Mouse (Mus musculus) natural killer cell, adult 2 months (primary cell): ENCODE results near the gene Rbms1.

Source experiments
- DNase-seq, 2 experiments: peaks; one replicate each; pipeline ENCODE4 v3.0.0; 2022; ENCODE audit warnings: low spot score in 2 of 2

The Rbms1 gene

DNA sequence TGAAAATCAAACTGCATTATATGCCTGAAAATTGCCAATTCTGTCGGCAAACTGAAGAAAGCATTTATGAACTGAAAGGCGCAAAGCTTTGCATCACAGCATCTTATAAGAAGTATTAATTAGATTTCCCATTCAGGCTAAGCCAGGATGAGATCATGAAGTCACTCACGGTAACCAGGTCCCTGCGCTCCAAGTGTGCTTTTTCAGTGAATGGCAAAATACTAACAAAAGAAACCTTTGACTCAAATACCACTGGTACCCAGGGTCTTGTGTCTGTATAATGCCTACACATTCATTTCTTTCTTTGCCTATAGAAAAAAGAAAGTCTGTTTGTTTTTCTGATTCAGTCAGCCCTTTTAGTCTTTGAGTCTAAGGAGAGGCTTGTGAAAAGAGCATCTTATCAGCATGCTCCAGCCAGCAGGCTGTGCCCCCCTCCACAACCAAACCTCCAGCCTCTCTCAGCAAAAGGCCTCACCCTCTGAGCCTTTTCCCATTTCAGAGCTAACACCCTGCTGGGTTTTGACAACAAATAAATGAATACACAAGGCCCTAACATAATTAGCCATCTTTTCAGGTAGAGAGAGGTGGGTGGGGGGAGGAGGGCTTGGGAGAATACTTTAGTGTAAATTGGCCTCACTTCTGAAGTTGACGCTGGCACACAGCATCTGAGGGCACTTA lies 83.7 kb downstream of the Rbms1 start:
- DNase-seq: no peak

DNA sequence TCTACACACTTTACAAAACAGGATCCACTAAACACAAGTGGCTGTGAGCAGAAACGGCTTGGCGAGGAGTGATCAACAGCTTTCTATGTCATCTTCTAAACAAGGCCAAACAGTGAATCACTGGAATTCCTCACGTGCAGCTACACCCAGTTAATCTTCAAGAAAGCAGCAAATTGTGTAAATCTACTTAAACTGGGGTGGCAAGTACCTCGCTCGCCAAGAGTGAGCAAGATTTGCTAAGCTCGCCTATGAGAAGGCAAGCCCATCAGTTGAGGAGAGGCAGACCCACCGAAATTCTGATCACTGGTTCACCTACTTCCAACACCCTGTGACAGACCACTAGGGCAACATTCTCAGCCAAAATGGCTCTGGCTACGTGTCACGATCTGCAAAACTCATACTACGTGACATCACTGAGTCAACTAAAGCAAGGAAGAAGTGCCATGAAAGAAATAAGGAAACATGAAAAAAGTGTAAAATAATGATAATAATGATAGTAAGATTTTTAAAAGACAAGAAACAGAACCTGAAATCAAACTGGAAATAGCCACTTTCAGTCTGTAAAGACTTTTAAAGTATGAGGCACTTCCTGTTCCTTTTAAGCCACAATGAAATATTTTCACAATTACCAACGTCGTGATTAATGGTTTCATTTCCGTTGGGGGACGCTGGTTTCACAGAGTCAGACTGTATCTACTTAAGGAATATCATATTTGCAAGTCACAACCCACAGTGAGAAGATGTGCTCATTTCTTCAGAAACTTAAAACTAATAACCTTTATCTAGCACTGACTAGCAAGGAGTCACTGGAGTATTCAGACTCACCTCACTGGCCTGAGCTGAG lies 85.2 kb downstream of the Rbms1 start:
- DNase-seq: peak; percentile 37 to 40

DNA sequence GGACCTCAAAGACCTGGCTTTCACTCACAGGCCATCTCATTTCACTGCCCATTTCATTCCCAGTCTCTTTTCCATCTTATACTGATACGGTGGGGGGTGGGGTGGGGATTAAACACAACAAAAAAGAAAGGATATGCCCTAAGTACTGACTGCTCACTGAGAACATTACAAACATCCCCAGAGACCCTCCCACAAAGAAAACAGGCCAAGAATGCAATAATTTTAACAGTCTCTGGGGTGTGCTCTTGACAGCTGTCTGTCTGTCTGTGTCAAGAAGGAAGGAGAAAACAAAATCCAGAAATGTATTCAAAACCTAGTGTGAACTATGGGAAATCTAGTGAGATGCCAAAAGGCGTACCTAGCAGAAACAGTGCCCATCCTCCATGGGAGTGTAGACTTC lies 86.1 kb downstream of the Rbms1 start:
- no peak for DNase-seq

DNA sequence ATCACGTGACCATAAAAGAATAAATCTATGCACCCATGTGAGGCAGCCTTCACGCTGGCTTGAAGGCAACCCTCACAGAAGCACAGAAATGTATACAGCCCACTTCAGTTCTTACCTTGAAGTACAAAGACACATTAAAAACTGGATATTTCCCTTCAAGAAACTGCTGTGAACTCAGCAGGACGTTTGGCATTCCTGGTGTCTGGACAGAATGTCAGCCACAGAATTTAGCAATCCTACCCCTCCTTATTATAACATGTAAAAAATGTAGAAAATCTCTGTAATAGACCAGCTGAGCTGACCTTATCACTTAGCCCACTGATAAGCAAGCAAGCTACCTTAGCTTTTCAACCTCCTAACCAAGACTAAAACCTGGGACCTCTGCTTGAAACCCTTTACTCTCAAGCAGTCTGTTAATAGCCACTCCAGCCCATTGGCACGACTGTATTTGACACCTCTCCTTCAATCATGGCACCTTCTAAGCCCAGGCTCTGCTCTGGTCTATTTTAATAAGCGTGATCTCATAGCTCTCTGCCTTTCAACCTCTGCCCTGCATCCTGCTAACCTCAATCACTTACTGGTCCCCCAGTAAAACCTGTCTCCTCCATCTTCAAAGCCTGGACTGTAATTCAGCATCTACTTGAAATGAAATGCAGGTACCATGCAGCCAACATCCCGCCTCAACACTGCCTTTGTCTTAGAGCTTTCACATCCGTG lies 90.7 kb downstream of the Rbms1 start:
- peak; percentile 22 to 56 for DNase-seq

DNA sequence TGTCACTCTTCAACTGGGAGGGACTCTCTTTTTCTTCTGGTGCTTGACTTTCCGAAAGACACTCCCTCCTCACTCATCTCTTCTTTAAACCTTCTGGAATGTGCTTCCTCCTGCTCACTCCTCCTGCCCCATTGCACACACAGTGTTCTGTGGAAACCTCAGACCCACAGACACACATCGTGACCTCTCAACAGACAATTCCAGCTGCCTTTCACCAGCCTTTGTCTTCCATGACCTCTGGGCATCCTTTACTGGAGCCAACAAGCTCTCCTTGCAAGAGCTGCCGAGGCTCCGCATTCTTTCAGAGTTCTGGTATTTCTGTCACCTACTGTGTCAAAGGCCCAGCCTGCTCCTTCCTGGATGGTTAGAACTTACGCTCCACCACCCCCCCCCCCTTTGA lies 92.0 kb downstream of the Rbms1 start:
- DNase-seq: no peak

DNA sequence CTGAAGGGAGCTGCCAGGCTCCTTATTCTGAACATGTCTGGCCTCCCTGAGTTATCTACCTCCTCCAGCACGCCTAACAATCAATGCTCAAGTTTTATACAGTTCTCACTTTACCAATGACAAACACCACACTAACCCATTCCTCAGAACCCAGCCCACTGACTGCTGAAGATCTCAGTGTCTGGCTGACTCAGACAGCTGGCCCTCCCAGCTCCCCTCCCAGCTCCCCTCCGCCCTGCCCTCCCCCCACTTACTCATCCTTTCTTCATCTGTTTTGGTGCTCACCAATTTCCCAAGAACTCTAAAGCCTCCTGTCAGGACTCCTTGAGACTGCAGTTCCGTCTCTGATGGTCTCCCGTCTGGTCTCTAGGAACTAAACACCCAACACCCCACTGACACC lies 92.5 kb downstream of the Rbms1 start:
- DNase-seq: peak in 1 of 2 experiments; percentile 18

DNA sequence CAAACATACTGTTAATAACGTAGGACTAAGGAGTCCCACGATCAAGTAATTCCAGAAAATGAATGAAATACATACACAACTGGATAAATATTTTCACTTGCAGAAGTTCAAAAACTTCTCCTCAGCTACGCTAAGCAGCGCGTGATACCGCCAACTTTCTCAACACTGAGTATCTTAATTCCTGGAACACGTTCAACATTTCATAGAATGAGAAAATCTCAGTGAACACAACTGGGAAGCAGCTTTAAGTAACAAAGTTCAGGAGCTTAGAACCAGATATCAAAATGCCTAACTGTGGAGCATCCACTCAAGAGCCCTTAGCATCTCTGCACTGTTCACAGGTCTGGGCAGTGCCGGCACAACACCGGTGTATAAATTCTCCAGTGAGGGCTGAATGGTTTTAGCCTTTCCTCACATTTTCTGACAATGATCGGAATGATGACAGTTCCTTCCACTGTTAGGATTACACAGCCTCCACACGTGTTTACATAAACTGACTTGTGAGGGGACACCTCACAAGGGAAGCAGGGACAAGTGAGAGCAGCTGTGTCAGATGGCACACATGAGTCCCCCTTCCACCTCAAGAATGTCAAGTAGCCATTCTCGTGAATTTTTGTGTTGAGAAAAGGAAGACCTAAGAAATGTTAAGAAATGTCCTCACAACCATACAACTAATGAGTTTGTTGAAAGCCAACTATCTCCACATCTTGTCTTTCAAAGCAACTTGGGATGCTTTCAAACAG lies 93.8 kb downstream of the Rbms1 start:
- DNase-seq: no peak

DNA sequence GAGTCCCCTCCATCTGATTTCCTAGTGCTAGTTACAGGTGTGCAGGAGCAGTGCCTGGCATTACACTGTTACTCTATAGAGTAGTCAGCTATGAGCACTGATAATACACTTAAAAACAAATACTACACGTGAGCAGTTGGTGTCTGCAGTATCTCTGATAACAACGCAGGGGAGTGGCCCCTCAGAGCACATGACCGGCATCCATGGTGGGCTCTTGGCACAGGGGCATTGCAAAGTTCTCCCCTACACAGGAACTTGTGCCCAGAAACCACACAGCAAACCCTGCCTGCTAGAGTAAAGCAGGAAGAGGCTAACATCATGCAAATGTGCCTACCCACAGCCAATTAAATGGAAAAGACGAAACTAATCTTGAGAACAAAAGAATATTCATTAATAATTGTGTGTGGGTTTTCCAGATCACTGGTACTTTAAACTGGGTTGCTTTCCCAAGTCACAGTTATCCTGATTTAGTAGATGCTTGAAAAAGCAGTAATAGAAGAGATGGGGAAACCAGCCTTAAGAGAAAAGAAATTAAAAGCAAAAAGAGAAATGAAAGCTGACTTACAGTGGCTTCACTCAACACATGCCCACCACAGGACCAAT lies 94.8 kb downstream of the Rbms1 start:
- peak in 1 of 2 experiments; percentile 30 for DNase-seq

DNA sequence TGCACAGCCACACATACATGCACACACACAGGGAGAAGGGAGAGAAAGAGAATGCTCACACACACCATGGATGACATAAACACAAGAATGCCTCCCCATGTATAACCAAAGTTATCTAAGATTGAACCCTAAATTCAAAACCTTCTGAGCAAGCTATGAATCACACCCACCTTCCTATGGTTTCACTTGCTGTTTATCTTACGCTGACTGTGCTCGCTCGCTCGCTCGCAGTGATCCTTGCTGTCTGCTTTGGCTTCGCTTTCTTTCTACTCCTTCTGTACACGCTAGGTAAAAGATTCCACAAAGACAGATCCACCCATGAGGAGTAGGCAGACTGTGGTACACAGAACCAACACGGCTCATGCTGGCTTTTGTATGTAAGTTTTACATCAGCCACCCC lies 95.7 kb downstream of the Rbms1 start:
- DNase-seq: no peak

DNA sequence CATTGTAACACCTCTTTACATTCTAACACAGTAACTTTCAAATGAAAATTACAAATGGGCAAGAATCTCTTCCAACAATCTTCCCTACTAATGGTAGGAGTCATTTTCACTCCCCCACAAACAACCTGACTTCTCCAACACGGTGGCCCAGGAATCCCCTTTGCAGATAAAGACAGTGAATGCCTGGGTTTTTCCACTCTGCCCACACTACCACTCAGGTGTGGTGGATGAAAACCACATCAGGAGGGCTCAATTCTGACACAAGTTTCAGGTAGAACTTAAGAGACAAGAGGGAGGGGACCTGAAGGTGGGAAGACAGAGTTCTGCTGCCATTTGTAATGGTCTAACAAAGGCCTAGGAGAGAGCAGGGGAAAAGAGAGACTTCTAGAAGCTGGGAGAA lies 97.1 kb downstream of the Rbms1 start:
- no peak for DNase-seq

DNA sequence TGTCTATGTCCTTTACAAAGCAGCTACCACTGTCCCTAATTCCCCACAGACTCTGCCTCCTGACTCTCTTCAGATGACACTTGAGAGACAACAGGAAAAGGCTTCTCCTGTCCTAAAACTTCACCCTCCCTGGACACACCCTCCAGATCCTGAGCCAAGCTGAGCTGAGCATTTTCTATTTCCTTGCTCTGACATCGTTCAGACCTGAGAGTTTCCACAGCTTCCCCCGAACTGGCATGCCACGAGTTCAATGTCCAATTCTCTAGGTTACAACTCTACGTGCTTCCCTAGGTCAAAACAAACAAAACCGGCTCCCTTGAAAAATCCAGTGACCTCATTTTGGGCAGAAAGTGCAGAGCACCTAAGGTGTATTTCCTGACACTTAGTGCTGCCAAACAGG lies 98.0 kb downstream of the Rbms1 start:
- no peak for DNase-seq

DNA sequence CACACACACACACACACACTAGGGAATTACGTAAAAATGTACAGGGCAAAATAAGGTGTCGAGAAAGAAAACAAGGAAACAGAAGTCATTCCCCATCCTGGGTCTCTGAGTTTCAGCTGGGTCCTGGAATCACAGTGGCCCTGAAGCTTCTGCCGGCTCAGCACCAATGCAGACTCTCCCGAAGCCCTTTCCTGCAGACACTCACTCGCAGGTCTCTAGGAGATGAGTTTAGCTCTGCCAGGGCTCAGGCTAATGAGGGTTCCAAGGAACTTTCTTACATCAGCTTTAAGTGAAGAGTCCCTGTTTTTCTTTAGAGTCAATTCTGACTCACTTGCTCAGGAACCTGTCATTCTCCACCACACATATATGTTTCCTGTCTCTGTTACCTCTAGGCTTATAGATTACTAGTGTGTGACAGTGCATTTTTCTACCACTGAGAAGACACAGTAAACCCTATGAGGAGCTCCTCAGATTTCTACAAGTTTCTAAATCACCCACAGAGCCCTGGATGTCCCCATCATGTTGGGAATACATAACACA lies 98.7 kb downstream of the Rbms1 start:
- DNase-seq: no peak

DNA sequence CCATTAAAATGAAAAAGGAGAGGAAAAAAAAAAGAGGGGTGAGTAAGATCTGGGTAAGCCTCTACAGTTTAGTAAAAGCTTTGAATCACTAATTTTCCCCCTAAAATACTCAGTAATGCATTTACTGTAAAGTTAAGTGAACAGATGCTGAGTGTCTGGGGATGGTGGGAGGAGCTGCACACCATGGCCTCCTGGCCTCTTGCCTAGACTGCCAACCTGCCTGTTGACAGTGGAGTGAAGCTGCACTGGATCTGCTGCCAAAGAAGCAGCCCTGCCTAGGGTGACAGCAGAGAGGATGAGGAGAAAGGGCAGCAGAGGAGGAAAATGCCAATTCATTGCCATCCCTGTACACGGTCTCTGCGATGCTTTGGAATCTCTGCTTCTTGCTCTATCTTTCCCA lies 99.2 kb downstream of the Rbms1 start:
- DNase-seq: no peak

DNA sequence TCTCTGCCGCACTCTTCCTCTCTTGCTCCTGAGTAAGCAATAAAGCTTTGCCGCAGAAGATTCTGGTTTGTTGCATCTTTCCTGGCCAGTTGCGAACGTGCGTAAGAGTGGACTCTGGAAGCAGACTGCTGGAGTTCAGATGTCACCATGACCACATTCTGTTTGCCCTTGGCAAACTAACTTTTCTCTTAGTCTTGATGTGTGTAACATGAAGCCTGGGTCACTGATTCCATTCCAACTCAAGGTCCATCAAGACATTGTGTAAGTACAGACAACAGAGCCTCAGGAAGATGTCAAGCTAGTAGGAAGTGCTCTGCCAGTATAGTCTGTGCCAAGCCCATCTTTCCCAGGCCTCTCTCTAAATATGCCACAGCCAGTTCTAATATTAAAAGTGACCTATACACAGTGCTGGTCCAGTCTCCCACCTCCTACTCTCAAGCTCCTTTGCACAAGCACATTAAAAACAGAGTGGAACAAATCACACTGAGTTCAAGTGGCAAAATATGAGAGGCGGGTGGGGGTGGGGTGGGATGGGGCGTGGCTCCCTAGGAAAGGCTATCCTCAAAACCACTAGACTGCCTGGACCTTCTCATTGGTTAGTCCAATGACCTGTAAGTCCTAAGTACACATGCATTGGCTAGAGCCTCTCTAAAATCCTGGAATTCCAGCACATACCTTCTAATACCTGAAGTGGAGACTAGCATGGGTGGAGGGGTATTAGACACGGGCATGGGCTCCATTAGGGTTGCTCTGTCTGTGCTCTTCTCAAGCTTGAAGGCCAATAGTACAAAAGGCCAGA lies 99.9 kb downstream of the Rbms1 start:
- no peak for DNase-seq

DNA sequence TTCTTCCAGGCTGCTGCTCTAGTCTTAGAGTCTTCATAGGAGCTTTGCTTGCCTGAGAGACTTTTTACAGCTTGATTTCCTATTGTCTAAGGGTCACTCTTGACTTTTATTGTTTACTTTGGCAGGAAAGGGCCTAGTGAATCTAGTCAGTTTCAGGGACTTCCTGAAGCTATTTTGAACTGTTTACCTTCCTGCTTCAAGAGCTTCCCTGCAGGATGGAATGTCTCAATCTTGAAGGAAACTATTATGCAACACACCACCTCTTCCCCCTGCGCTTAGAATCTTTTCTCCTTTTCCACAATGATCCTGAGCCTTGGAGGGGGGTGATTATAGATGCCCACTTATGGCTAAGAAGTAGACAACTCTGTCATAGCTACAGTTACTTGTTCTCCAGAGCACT lies 104.9 kb downstream of the Rbms1 start:
- DNase-seq: no peak

DNA sequence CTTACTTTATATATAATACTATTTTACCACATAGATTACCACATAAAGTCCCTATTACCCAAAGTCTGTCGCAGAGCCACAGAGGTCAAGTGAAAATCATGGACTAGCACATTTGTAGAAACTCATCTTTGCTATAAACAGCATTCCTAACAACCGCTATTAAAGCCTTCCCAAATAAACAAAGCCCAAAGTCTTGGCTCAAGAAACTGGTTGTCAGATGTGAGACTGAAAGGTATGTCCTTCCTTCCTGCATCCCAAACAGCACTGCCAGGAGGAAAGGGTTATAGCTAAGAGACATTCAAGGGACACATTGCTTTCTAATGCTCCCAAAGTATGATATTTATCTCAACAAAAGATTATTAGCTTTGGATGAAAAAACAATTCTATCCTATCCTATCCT lies 106.9 kb downstream of the Rbms1 start:
- DNase-seq: no peak

DNA sequence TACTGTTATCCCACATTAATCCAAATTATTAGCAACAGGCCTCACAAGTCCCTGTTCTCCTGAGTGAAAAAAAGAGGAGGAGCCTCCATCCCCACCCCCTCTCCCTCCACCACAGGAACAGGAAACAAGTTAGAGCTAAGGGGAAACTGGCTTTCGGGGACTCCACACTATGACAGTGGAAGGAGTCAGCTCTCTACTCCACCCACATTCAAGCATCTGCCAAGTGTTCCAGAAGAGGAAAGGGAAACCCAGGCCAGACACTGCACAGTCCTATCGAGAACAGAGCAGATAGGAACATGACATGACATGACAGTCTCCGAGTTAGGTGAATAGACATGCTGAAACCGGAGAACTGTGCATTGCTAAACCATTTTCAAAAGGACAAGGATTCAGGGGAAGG lies 108.0 kb downstream of the Rbms1 start:
- DNase-seq: no peak

DNA sequence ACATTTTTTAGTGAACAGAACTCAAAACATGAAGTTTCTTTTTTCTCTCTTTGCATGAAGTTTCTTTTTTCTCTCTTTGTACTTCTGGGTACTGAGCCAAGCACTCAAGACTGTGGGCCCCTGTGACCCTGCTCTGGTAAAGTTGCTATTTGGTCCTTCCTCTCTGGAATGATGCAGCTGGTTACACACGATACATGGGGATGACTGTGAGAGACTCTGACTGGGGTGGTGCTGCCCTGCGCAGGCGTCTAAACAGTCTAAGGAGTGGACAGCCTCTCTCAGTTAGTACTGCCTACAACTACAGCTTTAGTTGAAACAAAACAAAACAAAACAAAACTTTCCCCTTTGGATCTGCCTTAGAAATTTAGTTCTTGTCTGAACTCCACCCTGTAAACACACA lies 111.1 kb downstream of the Rbms1 start:
- no peak for DNase-seq

DNA sequence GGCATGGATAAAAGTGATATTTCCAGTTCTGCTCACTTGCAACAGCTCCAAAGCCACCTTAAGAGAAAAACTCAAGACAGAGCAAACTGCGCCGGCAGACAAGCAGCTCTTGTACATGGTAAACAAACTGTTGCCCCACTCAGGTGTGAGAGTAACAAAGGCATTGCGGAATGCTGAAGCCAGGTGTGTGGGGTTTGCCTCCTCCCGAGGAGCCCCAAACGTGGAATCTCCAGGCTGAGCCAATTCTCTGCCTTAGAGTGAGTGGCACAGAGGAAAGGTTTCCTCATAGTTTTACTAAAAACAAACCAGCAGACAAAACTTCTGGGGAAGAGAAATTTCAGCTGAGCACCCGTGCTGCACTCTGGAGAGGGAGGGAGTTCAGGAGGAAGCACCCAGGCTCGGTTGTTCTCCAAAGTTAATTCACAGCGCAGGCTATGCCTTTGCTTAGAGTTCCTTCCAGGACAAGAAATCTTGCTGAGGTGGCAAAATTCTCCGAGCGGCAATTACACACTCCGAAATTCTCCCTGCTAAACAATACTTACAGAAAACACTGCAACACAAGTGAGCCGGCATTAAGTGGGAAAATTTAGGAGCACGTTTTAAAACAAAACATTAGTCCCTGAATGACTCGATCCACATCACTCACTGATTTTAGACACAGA lies 111.8 kb downstream of the Rbms1 start:
- DNase-seq: no peak

DNA sequence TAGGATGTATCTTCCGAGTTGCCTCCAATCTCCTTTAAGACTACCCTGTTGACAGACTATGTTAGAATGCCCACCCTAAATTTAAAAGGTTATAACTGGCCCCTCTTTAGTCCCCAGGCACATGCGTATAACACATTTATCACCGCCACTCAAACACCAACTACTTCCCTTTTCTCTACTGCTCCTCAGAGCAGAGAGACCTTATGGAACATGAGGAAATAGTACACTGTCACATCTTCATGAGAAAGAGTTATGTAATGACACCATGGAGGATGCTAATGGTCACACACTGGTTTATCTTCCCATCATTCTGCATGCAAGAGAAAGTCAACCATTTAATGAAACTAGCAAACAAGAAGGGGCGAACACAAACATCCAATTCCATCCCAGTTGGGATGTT lies 114.5 kb downstream of the Rbms1 start:
- DNase-seq: no peak
